Mouse (Mus musculus): ENCODE measurements around the gene Cnr2. TPM values are rescaled to one million over a fixed set of nuclear protein-coding genes. Genes with fewer than 3 reads are reported as not detected.

The Cnr2 gene
- polyA plus RNA-seq, 1 experiment from 2014 or later = 0.19 TPM

- 33% methylated on average over 3 of the region's 3 CpGs for WGBS
- Histone ChIP-seq H3K27ac (no peak overlapping the region), H3K4me1 (no peaks in the 10 kb centered on the region; the same call in 1 of the 2 replicates), H3K4me3 (no peak overlapping the region), H3K9me3 (no peaks in the 10 kb centered on the region), H3K9ac (no peak overlapping the region), H3K27me3 (no peaks in the 10 kb centered on the region), H3K36me3 (no peaks in the 10 kb centered on the region), H3K4me2 (replicated peaks) (no peak overlapping the region)
- peak; percentile 60; the same call in 1 of the 2 replicates for ATAC-seq (ENCODE audit: insufficient number of reproducible peaks, insufficient read depth, low FRiP score, low TSS enrichment)
Observed at GRCm38 (mm10) chr4:135912835-135913234, 17.6 kb downstream of the Cnr2 start.

GRCm38 (mm10) chr4:135913433-135913832 is 18.2 kb downstream of the Cnr2 start:
- no peak for ATAC-seq (ENCODE audit: insufficient number of reproducible peaks, insufficient read depth, low FRiP score, low TSS enrichment)
- no peak overlapping the region for H3K4me3 ChIP-seq
- H3K27ac ChIP-seq = no peak overlapping the region
- 70% methylated on average over 4 of the region's 4 CpGs for WGBS
- H3K36me3 ChIP-seq = no peaks in the 10 kb centered on the region
- no peaks in the 10 kb centered on the region for H3K9me3 ChIP-seq
- no peak overlapping the region for H3K9ac ChIP-seq
- H3K27me3 ChIP-seq = no peaks in the 10 kb centered on the region
- no peak overlapping the region for H3K4me2 ChIP-seq (replicated peaks)
- H3K4me1 ChIP-seq = no peaks in the 10 kb centered on the region; the same call in 1 of the 2 replicates

GRCm38 (mm10) chr4:135918635-135919279 is 23.6 kb downstream of the Cnr2 start:
- H3K27ac ChIP-seq = no peak overlapping the region
- peaks cover 8% of the 10 kb centered on the region for H3K4me1 ChIP-seq
- 88% methylated on average over 13 of the region's 13 CpGs for WGBS
- no peak overlapping the region for H3K4me2 ChIP-seq (replicated peaks)
- H3K9me3 ChIP-seq = no peaks in the 10 kb centered on the region
- no peak for ATAC-seq (ENCODE audit: insufficient number of reproducible peaks, insufficient read depth, low FRiP score, low TSS enrichment)
- no peak overlapping the region for H3K9ac ChIP-seq
- no peaks in the 10 kb centered on the region for H3K36me3 ChIP-seq
- H3K4me3 ChIP-seq = no peak overlapping the region
- H3K27me3 ChIP-seq = no peaks in the 10 kb centered on the region

- 93% methylated on average over 3 of the region's 3 CpGs for WGBS
- Histone ChIP-seq H3K27ac (no peak overlapping the region), H3K4me1 (peaks cover 8% of the 10 kb centered on the region), H3K4me3 (no peak overlapping the region), H3K36me3 (no peaks in the 10 kb centered on the region), H3K9ac (no peak overlapping the region), H3K27me3 (no peaks in the 10 kb centered on the region), H3K9me3 (no peaks in the 10 kb centered on the region), H3K4me2 (replicated peaks) (no peak overlapping the region)
- no peak for ATAC-seq (ENCODE audit: insufficient number of reproducible peaks, insufficient read depth, low FRiP score, low TSS enrichment)
Observed at GRCm38 (mm10) chr4:135919280-135919639, 24.1 kb downstream of the Cnr2 start.

GRCm38 (mm10) chr4:135920304-135921241 is 25.4 kb downstream of the Cnr2 start, which contains the start of gene Fuca1:
Fuca1 (plus strand) TSS chr4:135920735.
- Histone ChIP-seq H3K9me3 (no peaks in the 10 kb centered on the region), H3K4me2 (replicated peaks) (peak within 1 kb of the TSS; percentile 80), H3K9ac (peak within 1 kb of the TSS; percentile 79), H3K4me1 (peaks cover 8% of the 10 kb centered on the region), H3K36me3 (peaks cover 7% of the 10 kb centered on the region), H3K27ac (peak within 1 kb of the TSS; percentile 84), H3K27me3 (no peaks in the 10 kb centered on the region), H3K4me3 (peak within 1 kb of the TSS; percentile 80)
- WGBS = 2% methylated on average over 60 of the region's 60 CpGs
- peak; percentile 84 for ATAC-seq (ENCODE audit: insufficient number of reproducible peaks, insufficient read depth, low FRiP score, low TSS enrichment)

GRCm38 (mm10) chr4:135921257-135922120 is 26.3 kb downstream of the Cnr2 start:
- Histone ChIP-seq H3K4me1 (peaks cover 8% of the 10 kb centered on the region), H3K4me3 (peak overlapping the region; percentile 80), H3K36me3 (peaks cover 16% of the 10 kb centered on the region), H3K4me2 (replicated peaks) (peak overlapping the region; percentile 80), H3K27ac (peak overlapping the region; percentile 84), H3K9me3 (no peaks in the 10 kb centered on the region), H3K9ac (peak overlapping the region; percentile 79), H3K27me3 (no peaks in the 10 kb centered on the region)
- WGBS = 7% methylated on average over 26 of the region's 26 CpGs
- no peak for ATAC-seq (ENCODE audit: insufficient number of reproducible peaks, insufficient read depth, low FRiP score, low TSS enrichment)

- Histone ChIP-seq H3K27ac (no peak overlapping the region), H3K4me2 (replicated peaks) (peak overlapping the region; percentile 80), H3K4me1 (peaks cover 8% of the 10 kb centered on the region), H3K9ac (no peak overlapping the region), H3K36me3 (peaks cover 21% of the 10 kb centered on the region), H3K4me3 (peak overlapping the region; percentile 80; the same call in 1 of the 2 replicates), H3K9me3 (no peaks in the 10 kb centered on the region), H3K27me3 (no peaks in the 10 kb centered on the region)
- ATAC-seq (ENCODE audit: insufficient number of reproducible peaks, insufficient read depth, low FRiP score, low TSS enrichment) = no peak
- WGBS = 60% methylated on average over 1 of the region's 1 CpGs
Observed at GRCm38 (mm10) chr4:135922190-135922589, 27.0 kb downstream of the Cnr2 start.

- WGBS = 89% methylated on average over 2 of the region's 2 CpGs
- no peak overlapping the region for H3K4me2 ChIP-seq (replicated peaks)
- no peak for ATAC-seq (ENCODE audit: insufficient number of reproducible peaks, insufficient read depth, low FRiP score, low TSS enrichment)
- no peak overlapping the region for H3K27ac ChIP-seq
- H3K9ac ChIP-seq = no peak overlapping the region
- peaks cover 8% of the 10 kb centered on the region for H3K4me1 ChIP-seq
- H3K36me3 ChIP-seq = peaks cover 21% of the 10 kb centered on the region
- H3K27me3 ChIP-seq = no peaks in the 10 kb centered on the region
- no peaks in the 10 kb centered on the region for H3K9me3 ChIP-seq
- no peak overlapping the region for H3K4me3 ChIP-seq
Observed at GRCm38 (mm10) chr4:135924418-135924817, 29.2 kb downstream of the Cnr2 start.

- no peak overlapping the region for H3K4me3 ChIP-seq
- H3K9ac ChIP-seq = no peak overlapping the region
- WGBS = 91% methylated on average over 5 of the region's 5 CpGs
- ATAC-seq (ENCODE audit: insufficient number of reproducible peaks, insufficient read depth, low FRiP score, low TSS enrichment) = no peak
- H3K36me3 ChIP-seq = peaks cover 21% of the 10 kb centered on the region
- peaks cover 8% of the 10 kb centered on the region for H3K4me1 ChIP-seq
- H3K4me2 ChIP-seq (replicated peaks) = no peak overlapping the region
- H3K9me3 ChIP-seq = no peaks in the 10 kb centered on the region
- no peak overlapping the region for H3K27ac ChIP-seq
- H3K27me3 ChIP-seq = no peaks in the 10 kb centered on the region
Observed at GRCm38 (mm10) chr4:135925341-135925740, 30.1 kb downstream of the Cnr2 start.

- WGBS = 89% methylated on average over 10 of the region's 10 CpGs
Observed at GRCm38 (mm10) chr4:135926195-135926808, 31.1 kb downstream of the Cnr2 start.

GRCm38 (mm10) chr4:135926861-135927260 is 31.7 kb downstream of the Cnr2 start:
- Histone ChIP-seq H3K27ac (no peak overlapping the region), H3K36me3 (peaks cover 27% of the 10 kb centered on the region), H3K9ac (no peak overlapping the region)

More at GRCm38 (mm10) chr4:135926195-135926808, 31.1 kb downstream of the Cnr2 start:
- H3K4me3 ChIP-seq = no peak overlapping the region
- H3K27ac ChIP-seq = no peak overlapping the region
- no peak overlapping the region for H3K9ac ChIP-seq
- H3K36me3 ChIP-seq = peaks cover 25% of the 10 kb centered on the region
- ATAC-seq (ENCODE audit: insufficient number of reproducible peaks, insufficient read depth, low FRiP score, low TSS enrichment) = no peak
- H3K4me2 ChIP-seq (replicated peaks) = no peak overlapping the region
- H3K27me3 ChIP-seq = no peaks in the 10 kb centered on the region
- peaks cover 7% of the 10 kb centered on the region for H3K4me1 ChIP-seq
- no peaks in the 10 kb centered on the region for H3K9me3 ChIP-seq

More at GRCm38 (mm10) chr4:135926861-135927260, 31.7 kb downstream of the Cnr2 start:
- H3K4me2 ChIP-seq (replicated peaks) = no peak overlapping the region
- 92% methylated on average over 3 of the region's 3 CpGs for WGBS
- no peaks in the 10 kb centered on the region for H3K27me3 ChIP-seq
- no peak overlapping the region for H3K4me3 ChIP-seq
- ATAC-seq (ENCODE audit: insufficient number of reproducible peaks, insufficient read depth, low FRiP score, low TSS enrichment) = no peak
- peaks cover 2% of the 10 kb centered on the region for H3K4me1 ChIP-seq
- no peaks in the 10 kb centered on the region for H3K9me3 ChIP-seq

All from embryonic facial prominence, embryonic 12.5 days (tissue).